Mouse (Mus musculus) midbrain, embryonic 11.5 days (tissue): ENCODE measurements around the gene Nemf. TPM values are rescaled to one million over a fixed set of nuclear protein-coding genes. Genes with fewer than 3 reads are reported as not detected.
A peak's percentile ranks its signal among the peaks of the same experiment; 100 is the strongest.

Experiments
- ATAC-seq: fragments of 200-750 bp; cut with Nextera tagmentation; 2 replicates; pipeline ENCODE4 v1.8.0; 2017; ENCODE audit warnings: moderate TSS enrichment, moderate library complexity; ENCODE audit not compliant: low FRiP score
- DNase-seq: peaks from one replicate; pipeline ENCODE4 v3.0.0; 2015; ENCODE audit warnings: low spot score; ENCODE audit errors: missing footprints
- H3K27ac ChIP-seq: fragments of 300-500 bp; sonication (generic); 2 replicates; pipeline ENCODE4 v1.5.1; 2014; ENCODE audit warnings: low read depth, low read length
- H3K27me3 ChIP-seq: fragments of 300-500 bp; sonication (generic); 2 replicates; pipeline ENCODE4 v1.6.1; 2014; ENCODE audit warnings: mild to moderate bottlenecking, low read length, moderate library complexity, mixed read lengths; ENCODE audit not compliant: control insufficient read depth, insufficient read depth
- H3K36me3 ChIP-seq: fragments of 300-500 bp; sonication (generic); 2 replicates; pipeline ENCODE4 v1.6.1; 2014; ENCODE audit warnings: mild to moderate bottlenecking, low read length, moderate library complexity, mixed read lengths; ENCODE audit not compliant: control insufficient read depth, insufficient read depth
- H3K4me1 ChIP-seq: fragments of 300-500 bp; sonication (generic); 2 replicates; pipeline ENCODE4 v1.6.1; 2014; ENCODE audit warnings: low read length; ENCODE audit not compliant: control insufficient read depth, insufficient read depth
- H3K4me2 ChIP-seq: fragments of 300-500 bp; sonication (generic); 2 replicates; pipeline ENCODE4 v1.6.1; 2014; ENCODE audit warnings: mild to moderate bottlenecking, moderate library complexity
- H3K4me3 ChIP-seq: fragments of 300-500 bp; sonication (generic); 2 replicates; pipeline ENCODE4 v1.5.1; 2014; ENCODE audit warnings: low read depth, low read length
- H3K9ac ChIP-seq: fragments of 300-500 bp; sonication (generic); 2 replicates; pipeline ENCODE4 v1.6.1; 2014; ENCODE audit warnings: low read length
- H3K9me3 ChIP-seq: fragments of 300-500 bp; sonication (generic); 2 replicates; pipeline ENCODE4 v1.6.1; 2016; ENCODE audit warnings: low read length; ENCODE audit not compliant: control insufficient read depth
- WGBS: fragments of 180-500 bp; shearing (Covaris S2); extraction: QIAGEN DNeasy Blood & Tissue Kit; methylation state at CpG from one replicate; pipeline ENCODE4 v1.1.7; 2014; 5-methylcytosine and 5-hydroxymethylcytosine counted together
- polyA plus RNA-seq: library from polyadenylated mRNA; unstranded; fragments of >200 nt; fragmentation: Nextera tagmentation; extraction: Ambion mirVana; gene quantifications from 2 replicates; pipeline ENCODE4 v1.2.1, GENCODE M21; 2014

The Nemf gene
- 89.5 and 96.0 TPM in 2 replicates for polyA plus RNA-seq

DNA sequence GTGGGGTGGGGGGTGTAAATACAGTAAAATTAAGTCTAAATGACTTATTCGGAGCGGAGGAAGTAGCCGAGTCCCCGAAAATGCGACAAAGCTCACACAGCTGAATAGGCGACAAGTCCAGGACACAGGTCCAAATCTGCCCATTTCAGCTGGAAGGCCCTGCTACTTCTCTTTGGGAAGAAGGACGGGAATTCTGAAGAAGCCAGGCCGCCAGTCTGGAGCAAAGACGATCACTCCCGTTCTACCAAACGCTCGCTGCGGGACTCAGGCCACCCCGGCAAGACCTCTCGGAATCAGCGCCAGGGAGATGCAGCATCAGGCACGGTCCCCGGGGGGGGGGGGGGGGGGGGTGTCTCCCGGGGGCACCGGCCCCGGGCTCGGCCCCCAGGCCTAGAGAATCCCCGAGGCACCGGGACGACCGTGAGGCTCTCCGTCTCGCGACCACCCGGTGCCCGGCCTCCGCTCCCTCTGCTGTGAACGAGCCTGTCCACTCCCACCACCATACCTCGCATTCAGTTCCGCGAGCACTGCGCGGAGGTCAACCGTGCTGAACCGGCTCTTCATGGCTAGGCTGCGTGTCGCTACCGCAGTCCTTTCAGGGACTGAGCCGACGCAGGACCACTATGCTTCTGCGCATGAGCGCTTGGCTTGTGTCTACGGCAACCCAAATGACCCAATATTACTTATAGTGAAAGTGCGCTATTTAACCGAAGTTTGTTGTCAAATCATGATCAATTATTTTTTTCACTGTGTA is at the start of gene Nemf:
Gene Nemf (minus strand): TSS at position 620 of the 754 bp plus-strand sequence.
- peak; percentile 70 for ATAC-seq
- peak within 1 kb of the TSS; percentile 92 for H3K4me3 ChIP-seq
- DNase-seq, result peak; percentile 97
- peaks cover 6% of the 10 kb centered on the region; the same call in 1 of the 2 replicates for H3K36me3 ChIP-seq
- H3K4me2 ChIP-seq, result peak within 1 kb of the TSS; percentile 76
- H3K9me3 ChIP-seq, result no peaks in the 10 kb centered on the region
- no peaks in the 10 kb centered on the region for H3K27me3 ChIP-seq
- WGBS, result 1% methylated on average over 45 of the region's 50 CpGs
- no peaks in the 10 kb centered on the region for H3K4me1 ChIP-seq
- H3K27ac ChIP-seq, result peak within 1 kb of the TSS; percentile 65
- peak within 1 kb of the TSS; percentile 86 for H3K9ac ChIP-seq

DNA sequence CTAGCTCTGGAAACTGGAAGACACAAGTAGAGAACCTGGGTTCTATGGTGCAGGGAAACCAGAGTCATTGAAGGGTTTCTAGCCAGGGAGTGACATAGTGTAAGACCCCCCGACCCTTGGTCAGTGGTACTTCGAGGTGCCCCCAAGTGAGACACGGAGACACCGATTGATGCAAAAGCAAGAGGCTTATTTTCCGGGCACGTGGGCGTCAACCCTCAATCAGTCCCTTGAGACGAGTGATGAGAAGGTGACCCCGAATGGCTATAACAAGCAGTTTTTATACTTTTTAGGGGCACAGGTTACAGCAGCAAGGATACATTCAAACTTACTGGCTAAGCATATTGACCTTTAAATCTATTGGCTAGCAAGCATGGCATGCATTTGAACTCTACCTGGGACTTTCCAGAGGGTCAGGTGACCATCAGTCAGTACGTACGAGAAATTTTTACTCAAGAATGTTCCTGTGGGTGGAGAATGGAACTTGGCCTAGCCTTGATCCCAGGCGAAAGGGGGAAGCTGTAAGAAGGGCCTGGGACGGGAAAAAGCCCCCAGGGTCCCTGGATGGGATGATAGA is 45.7 kb upstream of the Nemf start:
- H3K9me3 ChIP-seq, result no peaks in the 10 kb centered on the region
- no peaks in the 10 kb centered on the region for H3K27me3 ChIP-seq
- no peak overlapping the region for H3K4me2 ChIP-seq
- no peaks in the 10 kb centered on the region for H3K4me1 ChIP-seq
- no peak overlapping the region for H3K4me3 ChIP-seq
- H3K27ac ChIP-seq, result no peak overlapping the region
- DNase-seq, result no peak
- no peak for ATAC-seq
- WGBS, result 94% methylated on average over 13 of the region's 13 CpGs
- H3K9ac ChIP-seq, result no peak overlapping the region
- H3K36me3 ChIP-seq, result no peaks in the 10 kb centered on the region

DNA sequence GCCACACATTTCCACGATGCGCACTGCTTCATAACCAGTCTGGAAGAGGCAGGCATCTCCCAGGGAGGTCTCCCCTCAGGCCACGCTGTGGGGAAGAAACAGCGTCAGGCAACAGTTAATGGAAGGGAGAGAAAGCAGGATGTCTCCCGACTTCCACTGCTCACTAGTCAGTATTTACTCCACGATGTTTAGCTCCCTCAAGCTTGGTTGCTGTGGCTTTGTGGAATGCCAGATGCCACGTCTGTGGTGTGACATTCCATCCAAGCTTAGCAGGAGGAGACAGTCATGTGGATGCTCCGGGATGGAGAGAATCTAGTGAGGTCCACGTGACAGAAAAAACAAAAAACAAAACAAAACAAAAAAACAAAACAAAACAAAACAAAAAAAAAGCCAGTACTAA is 45.1 kb upstream of the Nemf start:
- Histone ChIP-seq H3K4me2 (no peak overlapping the region), H3K9ac (no peak overlapping the region), H3K4me3 (no peak overlapping the region), H3K27me3 (no peaks in the 10 kb centered on the region), H3K9me3 (no peaks in the 10 kb centered on the region), H3K27ac (no peak overlapping the region), H3K4me1 (no peaks in the 10 kb centered on the region), H3K36me3 (no peaks in the 10 kb centered on the region)
- 70% methylated on average over 9 of the region's 9 CpGs for WGBS
- no peak for ATAC-seq
- no peak for DNase-seq

DNA sequence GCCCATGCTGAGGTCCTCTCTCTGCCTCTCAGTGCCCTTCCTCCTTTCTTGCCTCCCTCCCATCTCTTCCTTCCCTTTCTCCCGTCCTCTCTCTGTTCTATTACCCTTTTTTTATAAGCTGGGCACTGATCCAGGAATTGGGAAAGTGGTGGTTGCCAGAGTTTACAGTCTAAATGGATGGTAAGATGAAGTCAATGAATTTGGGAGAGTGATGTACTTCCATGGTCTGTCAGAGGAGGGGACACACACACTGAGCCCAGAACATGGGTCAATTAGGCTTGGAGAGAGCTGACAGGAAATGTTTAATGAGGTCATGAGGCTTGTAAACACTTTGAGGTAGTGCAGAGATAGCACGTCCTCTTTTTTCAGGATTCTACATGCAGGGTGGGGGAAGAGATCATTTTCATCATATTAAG is 43.9 kb upstream of the Nemf start:
- no peak for DNase-seq
- WGBS, result 65% methylated on average over 2 of the region's 2 CpGs
- no peak for ATAC-seq
- Histone ChIP-seq H3K9ac (no peak overlapping the region), H3K27me3 (no peaks in the 10 kb centered on the region), H3K4me3 (no peak overlapping the region), H3K36me3 (no peaks in the 10 kb centered on the region), H3K4me2 (no peak overlapping the region), H3K27ac (no peak overlapping the region), H3K9me3 (no peaks in the 10 kb centered on the region), H3K4me1 (no peaks in the 10 kb centered on the region)

DNA sequence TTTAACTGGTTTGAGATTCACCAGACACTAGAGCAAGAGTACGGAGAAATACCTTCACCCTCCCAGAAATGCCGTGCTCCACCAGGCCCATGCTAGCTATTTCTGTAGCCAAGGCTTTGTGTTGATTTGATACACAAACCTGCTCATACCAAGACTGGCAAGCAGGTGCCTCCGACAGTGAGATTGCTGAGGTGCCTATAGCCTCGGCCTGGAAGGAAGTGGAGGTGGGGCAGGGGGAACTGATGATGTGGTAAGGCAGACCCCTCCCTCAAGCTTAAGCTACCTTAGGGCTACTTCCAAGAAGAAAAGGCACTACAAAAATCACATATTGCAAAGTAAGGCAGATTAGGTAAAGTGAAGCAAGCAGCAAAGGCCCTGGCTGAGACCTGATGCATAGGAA is 43.4 kb upstream of the Nemf start:
- Histone ChIP-seq H3K27me3 (no peaks in the 10 kb centered on the region), H3K9me3 (no peaks in the 10 kb centered on the region), H3K36me3 (no peaks in the 10 kb centered on the region), H3K4me1 (no peaks in the 10 kb centered on the region), H3K4me3 (no peak overlapping the region), H3K27ac (no peak overlapping the region), H3K9ac (no peak overlapping the region), H3K4me2 (no peak overlapping the region)
- ATAC-seq (no peak), DNase-seq (no peak)
- WGBS, result 83% methylated on average over 4 of the region's 4 CpGs

DNA sequence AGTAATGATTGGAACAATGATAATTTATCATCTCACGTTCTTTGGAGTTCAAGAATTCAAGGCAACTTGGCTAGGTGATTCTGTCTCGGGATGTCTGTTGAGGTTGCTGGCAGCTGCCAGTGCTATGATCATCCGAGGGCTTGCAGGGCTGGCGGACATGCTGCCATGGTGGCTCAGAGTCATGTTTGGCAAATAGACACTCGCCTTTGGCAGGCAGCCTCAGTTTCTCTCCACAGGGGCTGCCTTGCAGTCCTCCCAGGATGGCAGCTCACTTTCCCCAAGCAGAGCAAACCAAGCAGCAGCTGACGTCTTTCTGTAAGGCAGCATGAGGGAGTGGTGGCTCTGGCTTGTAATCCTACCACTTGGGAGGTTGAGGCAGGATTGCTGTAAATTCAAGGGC is 37.5 kb upstream of the Nemf start:
- 89% methylated on average over 6 of the region's 6 CpGs for WGBS
- DNase-seq, result no peak
- Histone ChIP-seq H3K36me3 (no peaks in the 10 kb centered on the region), H3K4me2 (no peak overlapping the region), H3K27me3 (no peaks in the 10 kb centered on the region), H3K27ac (no peak overlapping the region), H3K9me3 (no peaks in the 10 kb centered on the region), H3K4me3 (no peak overlapping the region), H3K4me1 (no peaks in the 10 kb centered on the region), H3K9ac (no peak overlapping the region)
- ATAC-seq, result no peak

DNA sequence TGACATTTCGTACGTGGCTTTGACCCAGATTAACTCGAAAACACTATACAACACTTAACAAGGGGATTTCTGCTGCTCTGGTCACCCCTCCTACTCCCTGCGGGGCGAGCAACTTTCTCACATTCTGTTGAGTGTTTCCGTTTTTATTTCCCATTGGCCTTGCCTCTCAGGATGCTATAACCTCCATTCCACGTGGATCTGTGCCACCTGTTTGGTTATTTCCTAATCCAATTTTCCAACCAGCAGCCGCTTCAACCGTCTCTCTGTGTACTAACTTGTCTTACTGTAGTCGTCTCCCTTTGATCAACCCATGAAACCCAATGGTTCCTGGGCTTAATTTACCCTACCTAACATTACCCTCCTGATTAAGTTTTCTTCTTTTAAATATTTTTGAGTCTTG is 36.1 kb upstream of the Nemf start:
- 79% methylated on average over 10 of the region's 10 CpGs for WGBS
- ATAC-seq (no peak), DNase-seq (no peak)
- H3K36me3 ChIP-seq, result no peaks in the 10 kb centered on the region
- H3K9me3 ChIP-seq, result no peaks in the 10 kb centered on the region
- H3K4me3 ChIP-seq, result no peak overlapping the region
- no peak overlapping the region for H3K27ac ChIP-seq
- H3K4me1 ChIP-seq, result no peaks in the 10 kb centered on the region
- H3K9ac ChIP-seq, result no peak overlapping the region
- H3K4me2 ChIP-seq, result no peak overlapping the region
- H3K27me3 ChIP-seq, result no peaks in the 10 kb centered on the region

DNA sequence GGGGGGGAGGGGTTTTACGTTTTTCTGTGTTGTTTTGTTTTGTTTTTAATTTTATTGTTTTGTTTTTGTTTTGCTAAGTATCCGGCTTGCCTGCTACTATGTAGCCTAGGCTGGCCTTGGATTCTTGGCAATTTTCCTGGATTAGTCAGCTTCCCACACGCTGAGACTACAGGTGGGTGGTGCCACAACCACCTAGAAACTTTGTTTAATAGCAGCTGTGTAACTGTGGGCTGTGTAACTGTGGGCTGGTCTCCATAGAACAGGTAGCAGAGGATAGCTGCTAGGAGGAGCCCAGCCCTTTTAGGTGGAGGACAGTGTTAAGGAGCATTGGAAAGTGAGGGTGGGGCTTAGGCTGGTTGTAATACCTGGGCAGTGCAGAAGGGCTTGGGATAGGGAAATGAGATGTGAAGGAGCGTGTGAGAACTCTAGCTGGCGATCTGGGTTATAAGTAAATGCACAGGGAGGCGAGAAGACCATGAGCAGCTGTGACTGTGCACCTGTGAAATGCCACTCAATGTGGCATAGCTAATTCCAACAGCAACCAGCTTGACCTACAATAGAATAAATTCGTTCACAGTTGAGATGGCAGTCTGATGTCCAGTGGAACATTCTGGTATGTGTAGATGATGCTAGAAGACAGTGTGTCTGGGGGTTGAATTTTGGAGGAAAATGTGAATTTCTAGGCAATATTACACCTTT is 33.2 kb upstream of the Nemf start:
- no peak overlapping the region for H3K9ac ChIP-seq
- H3K27me3 ChIP-seq, result no peaks in the 10 kb centered on the region
- H3K4me2 ChIP-seq, result no peak overlapping the region
- H3K4me1 ChIP-seq, result no peaks in the 10 kb centered on the region
- H3K9me3 ChIP-seq, result no peaks in the 10 kb centered on the region
- 80% methylated on average over 7 of the region's 7 CpGs for WGBS
- no peak overlapping the region for H3K4me3 ChIP-seq
- H3K36me3 ChIP-seq, result no peaks in the 10 kb centered on the region
- ATAC-seq, result no peak
- H3K27ac ChIP-seq, result no peak overlapping the region
- DNase-seq, result no peak

DNA sequence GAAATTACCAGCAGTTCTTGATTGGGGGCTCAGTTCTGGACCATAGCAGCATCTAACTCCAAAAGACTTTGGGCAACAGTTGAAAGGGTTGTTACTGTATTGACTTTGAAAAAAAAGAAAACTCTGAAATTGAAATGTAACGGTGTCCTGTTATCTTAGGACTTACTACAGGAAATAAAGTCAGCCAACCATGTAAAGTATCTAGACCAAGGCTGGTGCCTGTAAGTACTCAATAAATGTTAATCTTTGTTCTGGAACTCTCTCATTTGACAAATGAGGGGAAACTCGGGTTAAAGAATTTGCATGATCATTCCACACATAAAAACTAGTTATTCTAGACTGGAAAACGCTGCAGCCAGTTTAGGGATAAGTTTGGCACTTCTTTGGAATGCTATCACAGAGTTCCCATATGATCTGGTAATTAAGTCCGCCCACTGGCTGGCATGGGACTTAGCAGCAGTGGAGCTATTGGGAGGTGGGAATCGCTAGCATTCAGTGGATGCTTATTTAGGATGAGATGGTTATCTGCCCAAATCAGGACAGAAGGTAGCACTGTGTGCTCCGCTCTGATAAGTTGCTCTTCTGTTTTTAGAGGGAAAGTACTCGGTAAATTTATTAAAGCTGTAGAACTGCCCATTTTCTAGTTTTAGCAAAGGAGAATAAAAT is 32.4 kb upstream of the Nemf start:
- H3K27ac ChIP-seq, result no peak overlapping the region
- no peak for DNase-seq
- H3K9ac ChIP-seq, result no peak overlapping the region
- H3K9me3 ChIP-seq, result no peaks in the 10 kb centered on the region
- no peaks in the 10 kb centered on the region for H3K4me1 ChIP-seq
- no peaks in the 10 kb centered on the region for H3K36me3 ChIP-seq
- no peak overlapping the region for H3K4me2 ChIP-seq
- H3K4me3 ChIP-seq, result no peak overlapping the region
- WGBS, result 73% methylated on average over 7 of the region's 7 CpGs
- H3K27me3 ChIP-seq, result no peaks in the 10 kb centered on the region
- no peak for ATAC-seq
